Mouse (Mus musculus) yolk sac, embryonic 10.5 days (tissue): ENCODE results near the gene Vmn2r3.
"Not testable (repeated sequence)": the region's sequence is repeated elsewhere in the genome, so short reads cannot be mapped to it uniquely, and the experiment has no call there.

Experiments
- DNase-seq: peaks from one replicate; pipeline ENCODE4 v3.0.0-alpha.2; 2017; ENCODE audit warnings: low spot score

Gene Vmn2r3

GRCm38 (mm10) chr3:64289609-64290008 lies at the start of gene Vmn2r3:
TSS of gene Vmn2r3 (minus strand) at chr3:64289709.
- DNase-seq: no peak

- no peak for DNase-seq
These were observed 43.0 kb upstream of the Vmn2r3 start for GRCm38 (mm10) chr3:64332548-64332947.

- DNase-seq: no peak
These were observed 32.3 kb upstream of the Vmn2r3 start for GRCm38 (mm10) chr3:64321824-64322223.

GRCm38 (mm10) chr3:64306799-64307198 lies 17.3 kb upstream of the Vmn2r3 start:
- no peak for DNase-seq

GRCm38 (mm10) chr3:64265762-64266112 lies 23.8 kb downstream of the Vmn2r3 start:
- no peak for DNase-seq

- DNase-seq: not testable (repeated sequence)
These were observed 24.3 kb downstream of the Vmn2r3 start for GRCm38 (mm10) chr3:64265056-64265761.

- no peak for DNase-seq
These were observed 29.9 kb downstream of the Vmn2r3 start for GRCm38 (mm10) chr3:64259582-64259981.

GRCm38 (mm10) chr3:64251646-64252045 lies 37.9 kb downstream of the Vmn2r3 start:
- DNase-seq: no peak

GRCm38 (mm10) chr3:64250461-64250860 lies 39.0 kb downstream of the Vmn2r3 start:
- not testable (repeated sequence) for DNase-seq

- DNase-seq: not testable (repeated sequence)
These were observed 54.0 kb downstream of the Vmn2r3 start for GRCm38 (mm10) chr3:64235459-64235858.

- DNase-seq: not testable (repeated sequence)
These were observed 55.9 kb downstream of the Vmn2r3 start for GRCm38 (mm10) chr3:64233655-64234054.

- DNase-seq: no peak
These were observed 62.3 kb downstream of the Vmn2r3 start for GRCm38 (mm10) chr3:64227243-64227642.
